Mouse (Mus musculus) hindbrain, embryonic 12.5 days (tissue): Measurements from ENCODE around the gene Gm10778. TPM values are rescaled to one million over a fixed set of nuclear protein-coding genes. Genes with fewer than 3 reads are reported as not detected.
A peak's percentile ranks its signal among the peaks of the same experiment; 100 is the strongest.
"Not testable (repeated sequence)": the region's sequence is repeated elsewhere in the genome, so short reads cannot be mapped to it uniquely, and the experiment has no call there.

Experiments used
- ATAC-seq: fragments of 200-750 bp; cut with Nextera tagmentation; 2 replicates; pipeline ENCODE4 v1.8.0; 2017; ENCODE audit warnings: moderate TSS enrichment; ENCODE audit not compliant: low FRiP score
- H3K27ac ChIP-seq: fragments of 300-500 bp; sonication (generic); 2 replicates; pipeline ENCODE4 v1.5.1; 2016; ENCODE audit warnings: mild to moderate bottlenecking
- H3K27me3 ChIP-seq: fragments of 300-500 bp; sonication (generic); 2 replicates; pipeline ENCODE4 v1.6.1; 2016; ENCODE audit warnings: mild to moderate bottlenecking
- H3K36me3 ChIP-seq: fragments of 300-500 bp; sonication (generic); 2 replicates; pipeline ENCODE4 v1.6.1; 2016; ENCODE audit warnings: mild to moderate bottlenecking
- H3K4me1 ChIP-seq: fragments of 300-500 bp; sonication (generic); 2 replicates; pipeline ENCODE4 v1.6.1; 2016
- H3K4me2 ChIP-seq: fragments of 300-500 bp; sonication (generic); replicated peaks from 2 replicates; pipeline ENCODE4 v1.6.1; 2016; ENCODE audit warnings: mild to moderate bottlenecking
- H3K4me3 ChIP-seq: fragments of 300-500 bp; sonication (generic); 2 replicates; pipeline ENCODE4 v1.5.1; 2016; ENCODE audit warnings: mild to moderate bottlenecking
- H3K9ac ChIP-seq: fragments of 300-500 bp; sonication (generic); 2 replicates; pipeline ENCODE4 v1.6.1; 2016; ENCODE audit warnings: mild to moderate bottlenecking, moderate library complexity
- H3K9me3 ChIP-seq: fragments of 300-500 bp; sonication (generic); replicated peaks from 2 replicates; pipeline ENCODE4 v1.6.1; 2016; ENCODE audit warnings: mild to moderate bottlenecking
- WGBS: fragments of 180-500 bp; shearing (Covaris S2); methylation state at CpG from one replicate; pipeline ENCODE4 v1.1.7; 2016; 5-methylcytosine and 5-hydroxymethylcytosine counted together
- polyA plus RNA-seq: library from polyadenylated mRNA; unstranded; fragments of >200 nt; fragmentation: Nextera tagmentation; extraction: Ambion mirVana; gene quantifications from 2 replicates; pipeline ENCODE4 v1.2.1, GENCODE M21; 2016

Gm10778 gene
- polyA plus RNA-seq, 1 experiment from 2014 or later: 5.6 TPM

GRCm38 (mm10) chr10:81636338-81636737 is 12.5 kb upstream of the Gm10778 start:
- no peak overlapping the region for H3K4me2 ChIP-seq
- H3K4me1 ChIP-seq: peaks cover 12% of the 10 kb centered on the region
- H3K9me3 ChIP-seq: no peaks in the 10 kb centered on the region
- WGBS: 21% methylated on average over 8 of the region's 8 CpGs
- ATAC-seq: no peak
- peaks cover 4% of the 10 kb centered on the region for H3K27me3 ChIP-seq
- H3K9ac ChIP-seq: no peak overlapping the region
- H3K36me3 ChIP-seq: no peaks in the 10 kb centered on the region
- no peak overlapping the region for H3K27ac ChIP-seq
- H3K4me3 ChIP-seq: no peak overlapping the region

DNA sequence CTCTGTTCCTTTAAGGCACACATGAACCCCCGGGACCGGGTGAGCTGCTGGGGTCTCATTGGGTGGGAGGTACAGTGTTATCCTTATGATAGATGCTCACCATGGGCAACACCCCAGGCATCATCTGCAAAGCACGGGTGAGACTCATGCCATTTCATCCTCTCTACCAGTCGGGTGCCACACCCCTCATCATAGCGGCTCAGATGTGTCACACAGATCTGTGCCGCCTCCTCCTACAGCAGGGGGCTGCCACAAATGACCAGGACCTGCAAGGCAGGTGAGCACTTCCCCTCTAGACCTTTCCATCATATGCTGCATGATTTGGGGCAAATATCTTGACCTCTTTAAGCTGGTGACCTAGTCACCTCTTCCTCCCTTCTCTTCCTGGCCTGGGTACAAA is 10.8 kb upstream of the Gm10778 start:
- H3K9ac ChIP-seq: no peak overlapping the region
- H3K27me3 ChIP-seq: peaks cover 4% of the 10 kb centered on the region
- H3K4me3 ChIP-seq: no peak overlapping the region
- ATAC-seq: no peak
- no peaks in the 10 kb centered on the region for H3K36me3 ChIP-seq
- H3K9me3 ChIP-seq: no peaks in the 10 kb centered on the region
- no peak overlapping the region for H3K4me2 ChIP-seq
- H3K4me1 ChIP-seq: peaks cover 29% of the 10 kb centered on the region
- 77% methylated on average over 6 of the region's 6 CpGs for WGBS
- no peak overlapping the region for H3K27ac ChIP-seq

GRCm38 (mm10) chr10:81640825-81641224 is 8.0 kb upstream of the Gm10778 start:
- H3K9ac ChIP-seq: not testable (repeated sequence)
- H3K4me1 ChIP-seq: peaks cover 26% of the 10 kb centered on the region

GRCm38 (mm10) chr10:81641566-81641965 is 7.3 kb upstream of the Gm10778 start:
- Histone ChIP-seq H3K9me3 (no peaks in the 10 kb centered on the region), H3K27ac (no peak overlapping the region), H3K4me2 (no peak overlapping the region), H3K4me1 (peaks cover 26% of the 10 kb centered on the region), H3K4me3 (no peak overlapping the region), H3K27me3 (no peaks in the 10 kb centered on the region), H3K9ac (no peak overlapping the region), H3K36me3 (no peaks in the 10 kb centered on the region)
- WGBS: 89% methylated on average over 2 of the region's 2 CpGs
- ATAC-seq: no peak

More at GRCm38 (mm10) chr10:81640825-81641224, 8.0 kb upstream of the Gm10778 start:
- not testable (repeated sequence) for H3K27me3 ChIP-seq, H3K4me3 ChIP-seq, H3K36me3 ChIP-seq, H3K9me3 ChIP-seq, H3K4me2 ChIP-seq, H3K27ac ChIP-seq, ATAC-seq
- 51% methylated on average over 4 of the region's 4 CpGs for WGBS

- Histone ChIP-seq H3K4me2 (peak overlapping the region; percentile 81), H3K4me3 (peak overlapping the region; percentile 61), H3K4me1 (peaks cover 26% of the 10 kb centered on the region), H3K27me3 (no peaks in the 10 kb centered on the region; the same call in 1 of the 2 replicates), H3K36me3 (no peaks in the 10 kb centered on the region), H3K9ac (peak overlapping the region; percentile 92), H3K27ac (no peak overlapping the region), H3K9me3 (no peaks in the 10 kb centered on the region)
- ATAC-seq: no peak
- 75% methylated on average over 8 of the region's 8 CpGs for WGBS
Observed at GRCm38 (mm10) chr10:81641978-81642647, 6.7 kb upstream of the Gm10778 start.

GRCm38 (mm10) chr10:81642648-81643448 is 6.0 kb upstream of the Gm10778 start:
- ATAC-seq: peak; percentile 63; the same call in 1 of the 2 replicates
- H3K9me3 ChIP-seq: no peaks in the 10 kb centered on the region
- H3K36me3 ChIP-seq: no peaks in the 10 kb centered on the region
- peak overlapping the region; percentile 97 for H3K27ac ChIP-seq
- H3K4me3 ChIP-seq: peak overlapping the region; percentile 61
- peaks cover 26% of the 10 kb centered on the region for H3K4me1 ChIP-seq
- WGBS: 22% methylated on average over 24 of the region's 24 CpGs
- H3K4me2 ChIP-seq: peak overlapping the region; percentile 81
- H3K27me3 ChIP-seq: no peaks in the 10 kb centered on the region; the same call in 1 of the 2 replicates
- H3K9ac ChIP-seq: peak overlapping the region; percentile 92

DNA sequence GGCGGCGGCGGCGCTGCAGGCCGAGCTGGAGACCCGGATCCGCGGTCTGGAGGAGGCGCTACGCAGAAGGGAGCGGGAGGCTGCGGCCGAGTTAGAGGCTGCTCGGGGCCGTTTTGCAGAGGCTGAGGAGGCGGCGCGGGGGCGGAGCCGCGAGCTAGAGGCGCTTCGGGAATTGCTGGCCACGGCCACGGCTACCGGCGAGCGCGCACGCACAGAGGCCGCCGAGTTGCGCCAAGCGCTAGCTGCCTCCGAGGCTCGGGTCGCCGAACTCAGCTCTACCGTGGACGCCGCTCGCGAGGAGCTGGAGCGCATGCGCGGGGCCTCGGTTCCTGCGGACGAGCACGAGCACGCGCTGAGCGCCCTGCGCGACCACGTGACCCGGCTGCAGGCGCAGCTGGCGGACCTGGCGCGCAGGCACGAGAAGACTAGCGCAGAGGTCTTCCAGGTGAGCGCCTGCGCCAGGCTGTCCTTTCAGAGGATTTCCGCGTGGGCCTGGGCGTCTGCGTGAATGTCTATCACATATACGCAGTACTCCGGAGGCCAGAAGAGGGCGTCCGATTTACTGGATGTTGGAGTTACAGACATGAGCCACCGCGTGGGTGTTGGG is 5.3 kb upstream of the Gm10778 start:
- Histone ChIP-seq H3K27me3 (no peaks in the 10 kb centered on the region; the same call in 1 of the 2 replicates), H3K36me3 (no peaks in the 10 kb centered on the region), H3K4me2 (peak overlapping the region; percentile 81), H3K27ac (peak overlapping the region; percentile 97), H3K9ac (peak overlapping the region; percentile 92), H3K4me1 (peaks cover 26% of the 10 kb centered on the region), H3K4me3 (peak overlapping the region; percentile 61), H3K9me3 (no peaks in the 10 kb centered on the region)
- ATAC-seq: peak; percentile 90
- WGBS: under 1% methylated on average over 74 of the region's 75 CpGs

DNA sequence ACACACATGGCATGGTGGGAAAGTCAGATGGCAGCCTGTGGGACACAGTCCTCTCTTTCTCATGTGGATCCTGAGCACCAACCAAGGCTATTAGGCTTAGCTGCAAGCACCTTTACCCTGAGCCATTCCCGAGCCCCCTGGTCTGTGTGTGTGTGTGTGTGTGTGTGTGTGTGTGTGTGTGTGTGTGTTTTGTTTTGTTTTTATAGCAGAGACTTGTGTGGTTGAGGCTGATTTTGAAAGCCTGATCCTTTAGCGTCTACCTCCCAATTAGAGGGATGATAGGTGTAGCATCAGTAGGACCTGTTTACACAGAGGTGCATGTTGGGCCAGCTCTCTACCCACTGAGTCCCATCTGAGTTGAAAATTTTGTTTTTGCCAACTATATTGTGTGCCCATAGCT is 4.7 kb upstream of the Gm10778 start:
- Histone ChIP-seq H3K4me2 (peak overlapping the region; percentile 81), H3K9ac (peak overlapping the region; percentile 92), H3K9me3 (no peaks in the 10 kb centered on the region), H3K27ac (peak overlapping the region; percentile 97), H3K36me3 (no peaks in the 10 kb centered on the region), H3K4me1 (peaks cover 26% of the 10 kb centered on the region), H3K4me3 (peak overlapping the region; percentile 61), H3K27me3 (no peaks in the 10 kb centered on the region; the same call in 1 of the 2 replicates)
- 72% methylated on average over 2 of the region's 2 CpGs for WGBS
- ATAC-seq: peak; percentile 20; the same call in 1 of the 2 replicates

GRCm38 (mm10) chr10:81644716-81645115 is 4.1 kb upstream of the Gm10778 start:
- no peak overlapping the region for H3K9ac ChIP-seq
- ATAC-seq: no peak
- H3K36me3 ChIP-seq: no peaks in the 10 kb centered on the region
- H3K27me3 ChIP-seq: no peaks in the 10 kb centered on the region; the same call in 1 of the 2 replicates
- H3K27ac ChIP-seq: no peak overlapping the region
- peak overlapping the region; percentile 81; the same call in 1 of the 2 replicates for H3K4me2 ChIP-seq
- 90% methylated on average over 18 of the region's 18 CpGs for WGBS
- H3K4me1 ChIP-seq: peaks cover 26% of the 10 kb centered on the region
- no peaks in the 10 kb centered on the region for H3K9me3 ChIP-seq
- no peak overlapping the region for H3K4me3 ChIP-seq

DNA sequence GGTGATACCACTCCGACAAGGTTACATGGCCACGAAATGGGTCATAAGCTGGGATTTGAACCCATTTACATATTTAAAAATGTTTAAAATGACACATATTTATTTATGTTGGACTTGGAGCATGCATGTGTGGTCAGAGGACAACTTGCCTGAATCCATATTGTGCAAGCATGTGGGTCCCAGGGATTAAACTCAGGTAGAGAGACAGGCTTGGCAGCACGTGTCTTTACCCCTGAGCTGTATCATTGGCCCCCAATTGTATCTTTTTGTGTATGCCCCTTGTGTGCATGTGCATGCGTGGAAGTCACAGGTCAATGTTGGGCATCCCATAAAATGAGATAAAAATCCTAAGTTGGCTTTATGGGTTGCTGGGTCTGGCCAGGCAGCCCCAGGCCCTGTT is 3.5 kb upstream of the Gm10778 start:
- H3K36me3 ChIP-seq: no peaks in the 10 kb centered on the region
- 90% methylated on average over 4 of the region's 4 CpGs for WGBS

GRCm38 (mm10) chr10:81646015-81646555 is 2.8 kb upstream of the Gm10778 start:
- Histone ChIP-seq H3K9me3 (peaks cover 8% of the 10 kb centered on the region; the same call in 1 of the 2 replicates), H3K4me1 (peaks cover 27% of the 10 kb centered on the region), H3K9ac (no peak overlapping the region), H3K4me3 (no peak overlapping the region), H3K27ac (no peak overlapping the region), H3K27me3 (no peaks in the 10 kb centered on the region; the same call in 1 of the 2 replicates), H3K4me2 (no peak overlapping the region), H3K36me3 (peaks cover 4% of the 10 kb centered on the region; the same call in 1 of the 2 replicates)
- ATAC-seq: no peak
- WGBS: 79% methylated on average over 7 of the region's 7 CpGs

More for the DNA sequence above, 3.5 kb upstream of the Gm10778 start:
- H3K27me3 ChIP-seq: no peaks in the 10 kb centered on the region; the same call in 1 of the 2 replicates
- H3K27ac ChIP-seq: no peak overlapping the region
- H3K4me1 ChIP-seq: peaks cover 28% of the 10 kb centered on the region
- H3K9ac ChIP-seq: no peak overlapping the region
- no peak overlapping the region for H3K4me2 ChIP-seq
- no peak overlapping the region for H3K4me3 ChIP-seq
- peaks cover under 1% of the 10 kb centered on the region; the same call in 1 of the 2 replicates for H3K9me3 ChIP-seq
- no peak for ATAC-seq

- no peaks in the 10 kb centered on the region for H3K4me1 ChIP-seq
- WGBS: 96% methylated on average over 10 of the region's 10 CpGs
- no peak overlapping the region for H3K27ac ChIP-seq
- ATAC-seq: no peak
- no peak overlapping the region for H3K4me3 ChIP-seq
- H3K9ac ChIP-seq: no peak overlapping the region
- H3K36me3 ChIP-seq: peaks cover 56% of the 10 kb centered on the region
- peaks cover 58% of the 10 kb centered on the region for H3K9me3 ChIP-seq
- H3K27me3 ChIP-seq: no peaks in the 10 kb centered on the region
- H3K4me2 ChIP-seq: no peak overlapping the region
Observed at GRCm38 (mm10) chr10:81655178-81655577, 6.3 kb downstream of the Gm10778 start.
